Mouse (Mus musculus) urinary bladder, adult 18-20 months (tissue): ENCODE measurements at regions not wholly inside any gene's neighbourhood (a gene's known extent, or its start where the extent isn't known, plus 50 kb on each side); places are given as distances from the start of the nearest gene placed in this dataset.

Source experiments
- DNase-seq, 2 experiments: peaks; one replicate each; pipeline ENCODE4 v3.0.0; 2022; ENCODE audit warnings: low spot score in 2 of 2, mixed read lengths in 2 of 2

GRCm38 (mm10) chrX:12888708-12889481 is 127.0 kb upstream of the Med14 start:
- DNase-seq = no peak

GRCm38 (mm10) chrX:12888010-12888707 is 126.3 kb upstream of the Med14 start:
- no peak for DNase-seq

- DNase-seq = no peak
Observed at GRCm38 (mm10) chrX:12887516-12887915, 125.6 kb upstream of the Med14 start.

- DNase-seq = no peak
Observed at GRCm38 (mm10) chrX:12886160-12887048, 124.5 kb upstream of the Med14 start.

GRCm38 (mm10) chrX:12879233-12879632 is 117.4 kb upstream of the Med14 start:
- DNase-seq = no peak

- DNase-seq = no peak
Observed at GRCm38 (mm10) chrX:12877506-12877905, 115.6 kb upstream of the Med14 start.

GRCm38 (mm10) chrX:12873698-12874144 is 111.8 kb upstream of the Med14 start:
- DNase-seq = peak; percentile 31 to 60

GRCm38 (mm10) chrX:12873230-12873629 is 111.4 kb upstream of the Med14 start:
- DNase-seq = no peak

GRCm38 (mm10) chrX:12866885-12867498 is 105.1 kb upstream of the Med14 start:
- peak in 1 of 2 experiments; percentile 13 for DNase-seq

- DNase-seq = no peak
Observed at GRCm38 (mm10) chrX:12866176-12866575, 104.3 kb upstream of the Med14 start.

GRCm38 (mm10) chrX:12860168-12860567 is 98.3 kb upstream of the Med14 start:
- DNase-seq = no peak

- no peak for DNase-seq
Observed at GRCm38 (mm10) chrX:12858757-12859156, 96.9 kb upstream of the Med14 start.

- DNase-seq = no peak
Observed at GRCm38 (mm10) chrX:12857881-12858755, 96.2 kb upstream of the Med14 start.

GRCm38 (mm10) chrX:12855425-12855824 is 93.6 kb upstream of the Med14 start:
- no peak for DNase-seq

GRCm38 (mm10) chrX:12851684-12852083 is 89.8 kb upstream of the Med14 start:
- DNase-seq = no peak

GRCm38 (mm10) chrX:12844431-12844830 is 82.6 kb upstream of the Med14 start:
- no peak for DNase-seq

- DNase-seq = no peak
Observed at GRCm38 (mm10) chrX:12841021-12841325, 79.1 kb upstream of the Med14 start.

- peak; percentile 37 to 66 for DNase-seq
Observed at GRCm38 (mm10) chrX:12840160-12841020, 78.5 kb upstream of the Med14 start.

GRCm38 (mm10) chrX:12839406-12840159 is 77.7 kb upstream of the Med14 start:
- DNase-seq = peak in 1 of 2 experiments; percentile 22
